Mouse (Mus musculus) frontal cortex, postnatal 36 days (tissue): ENCODE measurements around the gene Ano2.

Experiments used
- DNase-seq, 2 experiments: peaks; one replicate each; pipeline ENCODE4 v3.0.0; 2022; ENCODE audit warnings: low spot score in 2 of 2

The Ano2 gene

GRCm38 (mm10) chr6:126048206-126048605 lies 358.0 kb downstream of the Ano2 start:
- DNase-seq = no peak

GRCm38 (mm10) chr6:126053136-126053535 lies 362.9 kb downstream of the Ano2 start:
- DNase-seq = no peak

DNA sequence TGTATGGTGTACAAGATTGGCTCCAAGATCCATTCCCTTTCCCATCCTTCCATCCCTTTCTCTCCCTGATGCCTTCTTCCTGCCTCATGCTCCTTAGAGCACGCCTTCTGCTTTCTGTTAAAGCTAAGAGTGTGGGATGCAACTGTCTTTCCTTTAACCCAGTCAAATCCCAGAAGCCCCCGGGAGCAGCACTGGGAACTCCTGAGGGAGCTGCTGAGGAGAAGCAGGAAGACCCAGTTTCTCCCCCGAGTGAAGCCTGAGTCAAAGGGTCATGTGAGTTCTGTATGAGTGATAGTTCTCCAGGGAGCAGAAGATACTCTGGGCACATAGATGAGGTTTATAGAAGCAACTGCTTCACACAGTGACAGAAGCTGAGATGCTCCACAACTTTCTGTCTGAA lies 367.5 kb downstream of the Ano2 start:
- DNase-seq = no peak

- DNase-seq = no peak
Measured at GRCm38 (mm10) chr6:126080531-126080930, 390.3 kb downstream of the Ano2 start.

DNA sequence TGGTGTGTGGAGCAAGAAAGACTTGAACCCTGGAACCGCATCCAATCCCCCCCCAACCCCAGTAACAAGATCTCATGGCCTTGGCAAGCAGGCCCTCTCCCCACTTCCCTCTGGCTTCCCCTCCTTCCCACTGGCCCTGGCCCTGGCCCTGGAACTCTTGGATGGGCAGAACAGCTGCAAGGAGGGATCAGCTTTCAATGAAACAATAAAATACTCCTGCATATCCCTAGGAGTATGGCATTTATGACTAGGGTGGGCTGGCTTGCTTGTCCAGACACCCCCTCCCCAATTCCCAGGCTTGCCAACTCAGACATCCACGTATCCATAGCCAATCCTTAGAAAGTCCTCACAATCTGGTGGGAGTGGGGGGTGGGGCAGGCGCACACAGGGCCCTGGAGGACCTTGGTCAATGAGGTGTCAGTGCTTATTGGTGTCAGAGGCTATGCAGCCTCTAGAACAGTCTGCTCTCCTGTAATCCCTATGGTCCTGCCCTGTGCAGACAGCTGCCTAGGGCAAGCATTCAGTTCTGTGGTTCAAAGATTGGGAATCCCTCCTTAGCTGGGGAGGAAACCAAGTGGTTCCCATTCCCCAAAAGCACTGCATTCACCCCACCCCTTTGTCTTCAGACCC lies 396.2 kb downstream of the Ano2 start:
- DNase-seq = no peak

- no peak for DNase-seq
Measured at GRCm38 (mm10) chr6:126088489-126089265, 398.5 kb downstream of the Ano2 start.
